Mouse (Mus musculus) ES-Bruce4 (cell line): ENCODE results near the gene Slc25a22.

ENCODE experiments used
- CTCF ChIP-seq: IDR thresholded peaks from one replicate; pipeline ENCODE4 v1.8.1; 2011; ENCODE audit warnings: low read depth, low read length
- EP300 ChIP-seq: IDR thresholded peaks from 2 replicates; pipeline ENCODE4 v1.6.1; 2011; ENCODE audit warnings: low read depth, low read length; ENCODE audit not compliant: insufficient read depth
- POLR2A ChIP-seq: IDR thresholded peaks from one replicate; pipeline ENCODE4 v1.8.1; 2011; ENCODE audit warnings: low read length; ENCODE audit not compliant: insufficient read depth

- TF ChIP-seq CTCF = no peak
- TF ChIP-seq POLR2A = peak; percentile 40
- 0 out of 2 replicates have a peak, but pooled peaks have one; percentile 17 for TF ChIP-seq EP300
Observed at GRCm38 (mm10) chr7:141391625-141392551, 45.8 kb downstream of the Slc25a22 start, which contains the start of gene Taldo1.
